Mouse (Mus musculus) small intestine, adult 2 months (tissue): ENCODE results near the gene Tsga10ip.

Experiments
- CTCF ChIP-seq: fragments of 200-500 bp; IDR thresholded peaks from 2 replicates; pipeline ENCODE4 v1.5.1; 2012; ENCODE audit warnings: low read depth, mild to moderate bottlenecking, control low read depth, inconsistent platforms, low read length, moderate library complexity, mixed read lengths; ENCODE audit not compliant: insufficient replicate concordance, insufficient read length; ENCODE audit errors: extremely low read depth
- POLR2A ChIP-seq: fragments of 200-500 bp; IDR thresholded peaks from 2 replicates; pipeline ENCODE4 v1.6.1; 2012; ENCODE audit warnings: low read depth, mild to moderate bottlenecking, control low read depth, inconsistent platforms, low read length, moderate library complexity

DNA sequence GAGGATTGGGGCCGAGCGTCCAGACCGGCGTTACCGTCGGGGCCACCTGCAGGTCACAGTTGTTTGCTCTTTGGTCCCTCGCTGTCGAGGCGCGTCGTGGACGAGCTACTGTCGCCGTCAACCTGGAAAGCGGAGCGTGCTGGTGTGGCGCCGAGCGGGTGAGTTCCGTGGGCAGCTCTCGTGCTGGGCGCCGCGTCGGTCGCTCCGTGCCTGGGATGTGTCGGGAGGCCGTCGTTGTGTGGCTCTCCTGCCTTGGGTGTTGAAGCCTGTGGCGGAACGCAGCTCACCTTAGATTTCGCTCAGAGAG lies 35.3 kb downstream of the Tsga10ip start, which contains the start of gene Banf1:
- no peak for TF ChIP-seq CTCF
- no peak for TF ChIP-seq POLR2A
